Mouse (Mus musculus): ENCODE measurements around the gene Mphosph9.
"Not testable (repeated sequence)": the region's sequence is repeated elsewhere in the genome, so short reads cannot be mapped to it uniquely, and the experiment has no call there.

Gene Mphosph9

DNA sequence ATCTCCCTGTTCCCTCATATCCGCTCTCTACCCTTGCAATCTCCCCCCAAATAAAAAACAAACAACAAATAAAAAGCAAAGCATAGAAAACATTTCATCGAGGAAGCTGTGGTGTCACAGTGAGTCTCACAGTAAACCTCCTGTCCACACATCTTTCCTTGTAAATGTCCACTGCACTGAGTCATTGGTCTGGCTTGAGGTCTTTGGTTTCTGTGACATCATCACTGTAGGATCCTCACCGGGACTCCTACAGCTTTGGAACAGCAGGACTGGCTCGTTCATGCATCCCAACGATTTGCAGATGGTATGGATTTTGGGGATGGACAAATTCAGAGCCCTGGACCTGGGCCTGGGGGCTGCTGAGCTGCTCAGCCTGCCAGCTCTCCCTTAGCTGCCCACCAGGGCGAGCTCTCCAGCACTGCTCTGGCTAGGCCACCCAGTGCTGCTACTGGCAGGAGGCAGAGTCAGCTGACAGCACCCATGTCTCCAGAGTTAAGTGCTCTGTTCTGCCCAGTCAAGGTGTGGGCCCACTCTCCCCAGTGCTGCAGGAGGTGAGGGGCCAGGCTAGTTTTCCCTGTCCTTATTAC is 14.1 kb upstream of the Mphosph9 start:
- not testable (repeated sequence) for DNase-seq

DNA sequence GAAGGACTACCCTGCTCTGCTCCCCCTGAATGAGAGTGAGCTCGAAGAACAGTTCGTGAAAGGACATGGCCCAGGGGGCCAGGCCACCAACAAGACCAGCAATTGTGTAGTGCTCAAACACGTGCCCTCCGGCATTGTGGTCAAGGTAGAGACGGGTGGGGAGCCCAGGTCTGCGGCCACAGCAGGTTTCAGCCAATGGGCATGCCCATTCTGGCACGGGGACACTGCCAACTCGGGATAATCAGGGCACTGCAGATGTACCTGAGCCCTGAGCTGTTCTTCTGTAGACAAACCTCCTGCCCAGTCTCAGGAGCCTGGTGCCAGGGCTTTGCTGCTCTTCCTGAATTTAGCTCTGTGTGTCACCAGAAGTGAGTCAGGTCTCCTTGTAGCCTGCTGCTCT is 11.0 kb upstream of the Mphosph9 start:
- peak; percentile 72 to 77 for DNase-seq

DNA sequence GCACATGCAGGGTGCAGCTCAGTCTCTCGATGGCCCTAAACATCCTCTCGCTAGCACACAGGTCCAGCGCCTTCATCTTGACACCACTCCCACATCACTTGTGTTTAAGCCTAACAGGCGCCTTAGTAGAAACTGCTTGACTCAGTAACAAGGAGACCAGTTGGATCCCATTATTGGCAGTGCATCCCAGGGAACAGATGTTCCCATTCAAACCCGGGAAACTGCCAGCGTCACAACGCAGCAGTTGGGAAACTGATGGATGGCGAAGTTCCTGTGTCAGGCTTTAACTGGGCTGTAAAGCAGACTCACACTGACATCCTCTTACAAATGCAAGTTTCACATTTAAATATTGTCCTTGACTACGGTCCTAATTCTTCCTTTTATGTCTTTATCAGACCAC is 10.1 kb upstream of the Mphosph9 start:
- no peak for DNase-seq

DNA sequence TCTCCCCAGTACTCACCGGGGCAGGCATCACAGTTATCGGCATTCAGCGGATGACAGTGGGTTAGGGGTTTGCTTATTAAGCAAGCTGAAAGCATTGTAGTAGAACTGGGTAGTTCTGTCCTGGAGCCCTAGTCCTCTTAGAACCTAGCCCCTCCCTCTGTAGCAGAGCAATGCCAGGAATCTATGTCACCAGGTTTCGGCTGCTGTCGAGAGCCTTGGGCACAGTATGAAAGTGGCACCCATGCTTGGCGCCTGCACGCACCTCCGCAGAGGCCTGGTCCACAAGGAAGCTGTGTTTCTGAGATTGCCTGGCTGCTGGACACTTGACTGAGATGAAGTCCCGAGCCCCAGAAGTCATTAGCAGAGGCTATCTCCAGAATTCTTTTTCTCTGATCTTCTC is 9.3 kb upstream of the Mphosph9 start:
- DNase-seq, result no peak

DNA sequence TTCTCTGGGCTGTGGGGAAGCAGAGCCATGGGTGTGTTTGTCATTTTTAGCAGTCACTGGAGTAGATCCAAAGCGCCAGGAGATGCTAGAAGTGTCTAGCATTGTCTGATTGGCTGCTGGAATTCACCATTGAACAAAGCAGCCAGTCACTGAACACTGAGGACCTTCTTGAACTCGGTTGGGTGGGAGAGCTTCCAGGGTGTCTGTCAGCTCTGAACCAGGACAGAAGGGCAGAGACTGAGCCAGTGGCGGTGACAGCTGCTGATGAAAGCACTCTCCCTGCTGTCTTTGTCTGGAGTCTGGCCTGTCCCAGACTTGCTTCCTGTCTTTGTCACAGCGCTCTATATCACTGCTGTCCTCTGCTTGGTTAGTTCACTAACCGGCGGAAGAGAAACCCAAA is 6.6 kb upstream of the Mphosph9 start:
- peak; percentile 52 to 70 for DNase-seq

DNA sequence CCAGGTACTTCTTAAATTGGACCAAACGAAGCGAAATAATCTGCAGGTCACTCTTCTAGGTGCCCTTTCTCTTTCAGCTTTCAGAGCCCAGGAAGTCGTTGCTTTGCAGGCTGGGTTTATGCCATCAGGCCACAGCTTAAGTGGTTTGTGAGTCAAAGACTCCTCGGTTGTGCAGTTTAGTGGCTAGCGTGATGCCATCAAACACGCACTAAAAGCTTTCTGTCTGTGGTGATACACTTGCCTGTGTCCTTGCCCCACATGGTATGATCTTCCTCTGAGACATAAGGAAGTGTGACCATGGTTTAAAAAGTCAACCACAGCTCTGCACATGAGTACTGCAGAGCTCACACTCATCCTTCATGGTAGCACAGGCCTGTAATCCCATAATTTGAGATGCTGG is 2.3 kb upstream of the Mphosph9 start:
- DNase-seq, result no peak

DNA sequence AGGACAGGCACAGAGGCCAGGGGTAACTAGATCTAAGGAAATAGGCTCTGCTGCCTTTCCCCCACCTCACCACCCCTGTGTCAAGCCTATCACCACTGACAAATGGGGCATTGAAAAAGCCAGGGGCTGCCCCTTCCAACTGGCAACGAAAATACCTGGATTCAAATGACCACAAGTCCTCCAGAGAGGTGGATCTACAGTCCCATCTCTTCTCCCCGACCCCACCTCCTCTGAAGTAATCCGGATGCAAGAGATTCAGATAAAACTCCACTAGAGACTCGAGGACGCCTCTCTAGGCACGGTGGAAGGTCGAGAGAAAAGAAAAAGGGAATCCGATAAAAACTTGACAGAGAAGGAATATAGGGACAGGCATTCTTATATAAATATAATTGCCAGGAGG is 943 bp downstream of the Mphosph9 start:
- peak in 1 of 2 experiments; percentile 27 for DNase-seq

DNA sequence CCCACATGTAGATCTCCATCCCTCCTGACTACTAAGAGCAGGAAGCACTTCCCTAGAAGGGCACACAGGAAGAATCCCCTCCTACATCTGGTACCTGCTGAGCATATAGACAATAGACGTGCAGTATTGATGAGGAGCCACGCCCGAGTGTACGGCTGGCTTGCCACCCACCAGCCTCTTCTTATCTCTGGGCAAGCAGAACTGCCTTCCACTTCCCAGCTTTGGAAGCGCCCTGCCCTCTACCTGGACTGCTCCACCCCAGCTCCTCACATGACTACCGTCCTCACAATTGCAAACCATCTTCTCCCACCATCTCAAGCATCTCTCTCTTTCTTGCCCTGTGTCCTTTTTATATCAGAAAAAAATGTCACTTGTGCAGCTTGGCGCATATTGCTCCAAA is 10.1 kb downstream of the Mphosph9 start:
- DNase-seq, result no peak

DNA sequence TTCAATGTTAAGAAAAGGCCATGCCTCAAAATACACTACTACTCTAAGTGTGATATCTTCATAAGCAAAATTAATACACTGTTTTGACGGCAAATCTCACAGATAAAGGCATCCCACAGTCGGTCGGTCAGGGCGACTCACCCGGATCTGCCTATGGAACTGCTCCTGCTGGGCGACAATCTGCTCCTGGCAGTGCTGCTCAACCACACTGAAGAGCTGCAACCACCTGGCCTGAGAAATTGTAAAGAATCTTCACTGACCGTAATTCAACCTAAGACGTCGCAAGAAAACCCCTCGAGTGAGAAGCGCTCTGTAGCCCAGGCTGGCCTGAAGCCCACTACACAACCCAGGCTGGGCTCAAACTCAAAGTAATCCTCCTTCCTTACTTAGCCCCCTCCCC is 11.8 kb downstream of the Mphosph9 start:
- DNase-seq, result peak; percentile 87 to 92

DNA sequence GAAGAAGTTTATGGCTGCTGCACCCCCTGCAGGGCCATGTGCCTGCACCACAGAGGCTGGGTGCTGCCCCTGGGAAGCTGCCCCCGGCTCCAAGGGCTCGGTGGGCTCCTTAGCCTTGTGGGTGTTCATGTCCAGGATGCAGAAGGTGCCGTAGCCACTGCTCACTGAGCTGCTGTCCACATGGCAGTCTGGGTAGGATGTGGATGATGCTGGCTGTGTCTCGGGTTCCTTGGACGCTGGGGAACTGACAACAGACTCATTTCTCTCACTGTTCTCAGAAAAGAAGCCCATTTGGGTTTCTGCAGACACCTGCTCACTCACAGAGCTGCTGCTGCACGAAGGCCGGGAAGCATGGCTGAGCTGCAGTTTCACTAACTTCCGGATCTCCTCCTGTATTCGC is 12.3 kb downstream of the Mphosph9 start:
- DNase-seq, result peak; percentile 52 to 54

DNA sequence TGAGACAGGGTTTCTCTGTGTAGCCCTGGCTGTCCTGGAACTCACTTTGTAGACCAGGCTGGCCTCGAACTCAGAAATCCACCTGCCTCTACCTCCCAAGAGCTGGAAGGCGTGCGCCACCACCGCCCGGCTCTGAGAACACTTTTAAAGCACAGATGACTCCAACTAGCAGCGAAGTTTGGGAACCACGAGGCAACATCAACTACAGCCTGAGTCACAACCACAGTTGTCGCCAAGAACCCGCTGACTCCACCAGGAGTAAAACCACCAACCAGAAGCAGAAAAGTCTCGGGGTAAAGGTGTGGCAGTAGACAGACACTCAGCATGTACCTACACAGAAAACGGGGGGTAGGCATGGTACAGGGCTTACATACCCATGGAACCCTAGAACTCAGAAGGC is 17.7 kb downstream of the Mphosph9 start:
- DNase-seq, result no peak

DNA sequence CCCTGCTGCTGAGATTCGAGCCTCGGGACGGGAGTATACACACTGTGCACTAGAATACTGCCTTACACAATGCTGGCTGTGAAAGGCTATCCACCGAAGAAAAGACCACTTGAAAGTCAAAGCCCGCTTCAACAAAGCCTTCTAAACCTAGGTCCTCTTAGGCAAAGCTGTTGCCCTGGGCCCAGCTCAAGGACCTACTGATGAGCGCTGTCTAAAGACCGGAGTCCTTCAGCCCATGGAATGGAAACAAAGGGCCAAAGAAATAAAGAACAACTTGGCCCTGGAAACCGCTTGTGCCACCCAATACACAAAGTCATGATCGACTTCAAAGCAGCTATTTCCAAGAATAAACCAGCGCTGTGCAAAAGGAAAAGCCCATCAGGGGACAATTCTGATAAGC is 18.6 kb downstream of the Mphosph9 start:
- no peak for DNase-seq

DNA sequence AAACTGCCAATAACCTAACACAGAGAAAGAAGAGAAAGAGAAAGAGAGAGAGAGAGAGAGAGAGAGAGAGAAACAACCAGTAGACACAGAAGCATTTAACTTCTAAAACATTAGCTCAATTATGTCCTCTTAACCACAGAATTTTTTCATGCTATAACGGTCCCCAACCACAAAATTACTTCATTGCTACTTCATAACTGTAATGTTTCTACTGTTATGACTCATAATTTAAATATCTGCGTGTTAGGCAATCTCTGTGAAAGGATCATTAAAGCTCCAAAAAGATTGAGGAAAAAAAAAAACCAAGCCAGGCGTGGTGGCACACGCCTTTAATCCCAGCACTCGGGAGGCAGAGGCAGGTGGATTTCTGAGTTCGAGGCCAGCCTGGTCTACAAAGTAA is 24.9 kb downstream of the Mphosph9 start:
- not testable (repeated sequence) for DNase-seq

DNA sequence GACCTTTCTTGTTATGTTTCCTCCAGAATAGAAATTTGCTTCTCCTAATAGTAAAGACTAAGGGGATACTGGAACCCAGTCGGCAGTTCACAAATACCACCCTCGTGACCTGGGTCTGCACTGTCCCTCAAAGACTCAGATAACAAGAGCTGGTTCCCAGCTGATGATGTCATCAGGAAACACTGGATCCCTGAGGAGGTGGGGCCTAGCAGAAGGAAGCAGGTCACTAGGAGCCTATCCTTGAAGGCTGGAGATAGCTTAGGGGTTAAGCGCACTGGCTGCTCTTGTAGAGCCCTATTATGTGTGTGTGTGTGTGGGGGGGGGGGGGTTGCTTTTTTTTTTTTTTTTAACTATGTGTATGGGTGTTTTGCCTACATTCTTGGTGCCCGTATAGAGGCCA is 27.6 kb downstream of the Mphosph9 start:
- no peak for DNase-seq

DNA sequence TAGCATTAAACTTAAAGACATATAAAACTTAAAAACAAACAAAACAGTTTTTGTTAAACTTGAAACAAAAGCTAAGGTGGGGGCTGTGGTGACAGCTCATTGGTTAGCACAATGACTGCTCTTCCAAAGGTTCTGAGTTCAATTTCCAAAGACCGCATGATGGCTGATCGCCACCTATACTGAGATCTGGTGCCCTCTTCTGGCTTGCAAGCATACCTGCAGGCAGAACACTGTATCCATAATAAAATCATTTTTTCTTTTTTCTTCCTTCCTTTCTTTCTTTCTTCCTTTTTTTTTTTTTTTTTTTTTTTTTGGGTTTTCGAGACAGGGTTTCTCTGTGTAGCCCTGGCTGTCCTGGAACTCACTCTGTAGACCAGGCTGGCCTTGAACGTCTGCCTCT is 28.5 kb downstream of the Mphosph9 start:
- peak in 1 of 2 experiments; percentile 47 for DNase-seq

DNA sequence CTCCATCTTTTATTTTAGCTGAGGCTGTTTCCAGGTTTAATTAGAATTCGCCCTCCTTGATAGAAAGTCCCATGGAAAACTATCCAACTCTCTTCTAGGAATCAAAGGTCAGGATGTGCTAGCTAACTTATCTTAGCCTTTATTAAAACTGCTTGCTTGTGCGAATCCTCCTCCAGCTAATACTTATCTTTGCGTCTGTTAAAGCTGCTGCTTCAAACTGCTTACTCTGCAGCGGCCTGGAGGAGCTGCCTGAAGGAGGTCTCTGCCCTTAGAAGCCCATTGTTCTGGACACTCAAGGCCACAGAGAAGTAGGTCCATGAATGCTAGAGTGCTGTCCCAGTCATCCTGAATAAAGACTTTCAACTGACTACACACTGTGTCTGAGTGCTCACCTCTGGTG is 31.3 kb downstream of the Mphosph9 start:
- DNase-seq, result no peak

DNA sequence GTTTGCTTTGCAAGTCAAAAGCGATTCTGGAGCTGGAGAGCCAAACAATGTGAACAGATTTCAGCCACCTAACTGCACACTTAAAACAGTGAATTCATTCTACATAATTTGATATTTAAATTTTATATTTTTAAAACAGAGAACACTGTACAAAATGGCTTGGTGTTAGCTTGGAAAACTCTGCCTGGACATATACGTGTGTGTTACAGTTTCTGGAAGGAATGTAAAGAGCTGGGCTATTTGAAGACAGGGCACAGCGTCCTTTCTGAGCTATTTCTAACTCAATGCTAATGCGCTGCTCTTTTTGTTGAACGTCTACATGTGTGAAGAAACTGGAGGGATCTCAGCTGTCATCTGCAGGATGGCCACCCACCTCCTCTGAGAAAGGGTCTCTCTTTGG is 33.8 kb downstream of the Mphosph9 start:
- no peak for DNase-seq

DNA sequence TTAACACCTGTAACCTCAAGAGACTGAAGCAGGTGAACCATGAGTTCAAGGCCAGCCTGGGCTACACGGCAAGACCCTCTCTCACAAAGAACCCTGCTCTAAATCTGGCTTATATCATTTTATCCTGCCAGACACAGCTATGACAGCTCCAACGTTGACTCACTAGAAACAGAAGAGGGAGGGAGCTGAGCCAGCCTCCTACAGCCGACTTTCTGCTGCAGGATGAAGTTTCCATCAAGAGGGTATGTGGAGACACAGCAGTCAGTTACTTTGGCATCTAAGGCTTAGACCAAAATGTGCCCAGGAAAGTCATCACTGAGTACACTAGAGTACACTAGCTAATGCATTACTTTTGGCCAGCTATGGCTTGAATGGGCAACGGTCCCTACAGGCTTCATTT is 37.6 kb downstream of the Mphosph9 start:
- no peak for DNase-seq

DNA sequence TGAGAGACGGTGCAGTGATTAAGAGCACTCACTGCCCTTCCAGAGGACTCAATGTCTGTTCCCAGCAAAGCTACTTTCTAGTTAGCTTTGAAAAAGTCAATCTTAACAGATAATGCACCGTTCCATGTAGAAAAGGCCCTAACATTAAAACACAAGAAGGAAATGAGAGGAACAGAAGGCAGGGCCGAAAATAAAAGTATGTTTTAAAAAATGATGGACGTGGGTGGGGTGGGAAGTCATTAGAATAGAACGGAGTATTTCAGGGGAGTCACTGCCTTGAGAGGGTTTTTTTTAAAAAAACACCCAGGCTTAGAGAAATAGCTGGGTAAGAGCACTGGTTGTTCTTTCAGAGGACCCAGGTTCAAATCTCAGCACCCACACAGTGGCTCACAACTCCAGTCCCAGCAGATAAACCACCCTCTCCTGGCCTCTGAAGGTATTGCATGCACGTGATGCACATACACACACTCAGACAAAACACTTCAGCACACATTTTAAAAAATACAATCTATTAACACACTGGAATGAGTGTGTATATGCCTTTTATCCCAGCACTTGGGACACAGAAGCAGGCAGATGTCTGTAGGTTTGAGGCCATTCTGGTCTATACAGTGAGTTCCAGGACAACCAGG is 40.0 kb downstream of the Mphosph9 start:
- DNase-seq, result no peak

DNA sequence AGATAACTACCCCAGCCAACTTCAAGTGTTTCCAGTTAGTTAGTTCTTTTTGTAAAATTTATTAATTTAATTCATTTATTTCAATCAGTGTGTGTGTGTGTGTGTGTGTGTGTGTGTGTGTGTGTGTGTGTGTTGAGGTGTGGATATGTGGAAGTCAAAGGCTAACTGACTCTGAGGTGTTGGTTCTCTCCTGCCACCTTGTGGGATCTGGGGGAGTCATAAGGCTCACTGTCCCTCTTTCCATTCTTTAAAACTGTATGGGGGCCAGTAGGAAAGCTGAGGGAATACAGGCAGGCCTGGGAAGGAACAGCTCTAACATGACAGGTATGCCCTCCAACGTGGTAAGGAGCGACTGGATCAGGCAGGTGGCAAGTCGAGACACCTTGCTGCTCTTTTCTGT is 43.4 kb downstream of the Mphosph9 start:
- peak; percentile 12 to 19 for DNase-seq

DNA sequence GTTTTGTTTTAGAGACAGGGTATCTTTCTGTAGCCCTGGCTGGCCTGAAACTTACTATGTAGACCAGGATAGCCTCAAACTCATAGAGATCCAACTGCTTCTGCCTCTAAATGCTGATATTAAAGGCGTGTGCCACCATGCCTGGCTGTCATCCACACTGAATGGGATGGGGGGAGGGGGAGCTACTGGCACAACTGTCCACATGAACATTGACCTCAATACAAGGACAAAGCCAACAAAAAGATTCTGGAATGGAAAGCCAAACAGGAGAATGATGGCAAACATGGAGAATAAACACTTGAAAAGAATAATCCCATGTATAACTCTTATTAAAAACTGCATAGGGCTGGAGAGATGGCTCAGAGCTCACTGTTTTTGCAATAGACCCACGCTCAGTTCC is 44.9 kb downstream of the Mphosph9 start:
- no peak for DNase-seq

DNA sequence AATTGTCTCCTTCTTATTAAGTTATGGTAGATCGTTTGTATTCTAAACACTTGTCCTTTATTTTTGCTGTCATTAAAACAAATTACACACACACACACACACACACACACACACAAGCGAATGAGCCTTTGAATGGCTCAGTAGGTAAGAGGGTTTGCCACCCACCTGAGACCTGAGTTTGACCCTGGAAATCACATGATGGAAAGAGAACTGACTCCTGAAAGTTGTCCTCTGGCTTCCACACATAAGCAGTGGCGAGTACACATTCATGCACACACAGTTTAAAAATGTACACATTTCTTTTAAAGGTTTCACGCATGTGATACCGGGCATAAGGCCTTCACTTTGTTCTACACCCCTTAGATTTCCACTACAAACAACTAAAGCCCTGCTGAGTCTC is 57.5 kb downstream of the Mphosph9 start:
- DNase-seq, result no peak

DNA sequence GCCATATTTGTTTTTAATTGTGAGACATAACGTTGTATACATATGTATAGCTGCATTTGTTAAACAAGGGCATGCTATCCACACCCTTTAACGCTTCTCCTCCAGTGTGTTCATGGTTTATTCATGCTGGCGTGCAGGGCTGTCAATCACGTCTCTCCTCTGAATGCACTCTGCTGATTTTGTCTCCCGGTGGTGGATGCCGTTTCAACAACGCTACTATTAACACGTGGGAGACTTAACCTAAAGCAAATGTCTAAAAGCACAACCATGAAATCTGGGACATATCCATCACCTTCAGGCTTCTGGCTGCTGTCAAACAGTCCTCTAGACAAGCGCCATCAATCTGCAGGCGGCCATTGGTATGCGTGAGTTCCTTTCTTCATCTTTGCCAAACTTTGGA is 58.1 kb downstream of the Mphosph9 start:
- DNase-seq, result no peak

DNA sequence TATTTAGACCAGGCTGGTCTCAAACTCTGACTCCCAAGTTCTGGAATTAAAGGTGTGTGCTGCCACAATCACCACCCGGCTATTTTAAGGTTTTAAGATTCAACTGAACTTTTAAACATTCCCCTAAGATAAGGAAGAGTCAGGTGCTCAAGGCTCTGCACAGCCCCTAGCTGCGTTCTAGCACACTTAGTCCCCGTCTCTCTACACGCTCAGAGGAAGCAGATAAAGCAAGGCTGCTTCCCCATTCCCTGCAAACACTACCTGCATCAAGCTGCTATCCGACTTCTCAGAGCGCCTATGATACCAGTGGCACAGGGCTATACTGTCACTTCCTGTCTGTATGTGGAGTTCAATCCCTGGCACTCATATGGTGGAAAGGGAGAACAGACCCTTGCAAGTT is 60.1 kb downstream of the Mphosph9 start:
- DNase-seq, result no peak

DNA sequence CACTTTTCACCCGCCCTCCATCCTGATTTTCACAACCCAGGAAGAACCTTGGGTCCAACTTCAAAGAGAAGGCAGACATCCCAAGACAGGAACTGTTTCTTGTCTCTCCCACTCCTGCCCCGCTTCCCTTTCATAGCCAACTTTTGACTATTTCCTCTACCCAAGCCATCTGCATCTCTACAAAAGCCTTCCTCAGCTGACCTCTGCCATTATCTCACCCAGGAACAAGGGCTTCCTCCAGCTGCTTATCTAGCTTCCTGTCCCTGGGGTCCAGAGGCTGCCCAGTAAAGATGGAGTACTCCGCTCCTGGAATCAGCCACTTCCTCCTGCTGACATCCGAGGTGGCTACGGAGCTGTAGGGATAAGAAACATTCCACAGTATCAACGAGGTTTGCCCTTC is 61.0 kb downstream of the Mphosph9 start:
- DNase-seq, result no peak

Data from cerebellum, adult 18-20 months (tissue).